Mouse (Mus musculus): ENCODE results near the gene Gata5. TPM values are rescaled to one million over a fixed set of nuclear protein-coding genes. Genes with fewer than 3 reads are reported as not detected.

The Gata5 gene
- 0.04 TPM in 1 of 2 replicates, not detected in the other for polyA plus RNA-seq (2012; rRNA removed)

DNA sequence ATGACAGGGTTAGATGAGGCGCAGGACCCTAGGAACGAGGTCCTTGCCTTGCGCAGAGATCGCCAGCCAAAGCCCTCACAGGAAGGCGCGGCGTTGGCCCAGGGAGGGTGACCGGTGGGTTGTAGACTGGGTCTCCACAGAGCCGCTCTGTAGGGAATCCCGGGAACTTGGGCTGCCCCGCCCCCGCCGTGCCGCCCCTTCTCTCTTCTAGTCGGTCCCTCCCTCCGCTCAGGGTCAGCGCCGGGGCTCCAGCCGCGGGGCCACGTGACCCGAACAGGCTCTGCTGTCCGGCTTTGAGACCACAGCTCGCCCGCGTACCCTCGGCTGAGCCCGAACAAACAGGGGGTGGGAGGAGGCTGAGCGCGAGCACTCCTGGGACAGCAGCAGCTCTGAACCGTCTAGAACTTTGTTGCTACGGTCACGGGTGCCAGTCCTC, at the start of gene Gata5:
Gene Gata5, minus strand, starts transcription at position 149 of the 436 bp plus-strand sequence.
- no peak for DNase-seq (ENCODE audit: low read depth)
- TF ChIP-seq CTCF (IDR thresholded peaks at IDR 0.05; ENCODE audit: borderline replicate concordance, extremely low read depth, insufficient read depth, insufficient read length) (no peak), POLR2A (IDR thresholded peaks at IDR 0.05; ENCODE audit: borderline replicate concordance, extremely low read depth, insufficient read depth, insufficient read length, poor library complexity, severe bottlenecking) (no peak)

GRCm38 (mm10) chr2:180376730-180377129, 42.2 kb upstream of the Gata5 start:
- DNase-seq (ENCODE audit: low read depth) = no peak
- TF ChIP-seq POLR2A (IDR thresholded peaks at IDR 0.05; ENCODE audit: borderline replicate concordance, extremely low read depth, insufficient read depth, insufficient read length, poor library complexity, severe bottlenecking) (no peak), CTCF (IDR thresholded peaks at IDR 0.05; ENCODE audit: borderline replicate concordance, extremely low read depth, insufficient read depth, insufficient read length) (no peak)

GRCm38 (mm10) chr2:180373256-180373655, 38.8 kb upstream of the Gata5 start:
- DNase-seq (ENCODE audit: low read depth) = no peak
- TF ChIP-seq POLR2A (IDR thresholded peaks at IDR 0.05; ENCODE audit: borderline replicate concordance, extremely low read depth, insufficient read depth, insufficient read length, poor library complexity, severe bottlenecking) = no peak
- no peak for TF ChIP-seq CTCF (IDR thresholded peaks at IDR 0.05; ENCODE audit: borderline replicate concordance, extremely low read depth, insufficient read depth, insufficient read length)

GRCm38 (mm10) chr2:180368359-180368758, 33.9 kb upstream of the Gata5 start:
- TF ChIP-seq POLR2A (IDR thresholded peaks at IDR 0.05; ENCODE audit: borderline replicate concordance, extremely low read depth, insufficient read depth, insufficient read length, poor library complexity, severe bottlenecking) (no peak), CTCF (IDR thresholded peaks at IDR 0.05; ENCODE audit: borderline replicate concordance, extremely low read depth, insufficient read depth, insufficient read length) (no peak)
- DNase-seq (ENCODE audit: low read depth) = no peak

DNA sequence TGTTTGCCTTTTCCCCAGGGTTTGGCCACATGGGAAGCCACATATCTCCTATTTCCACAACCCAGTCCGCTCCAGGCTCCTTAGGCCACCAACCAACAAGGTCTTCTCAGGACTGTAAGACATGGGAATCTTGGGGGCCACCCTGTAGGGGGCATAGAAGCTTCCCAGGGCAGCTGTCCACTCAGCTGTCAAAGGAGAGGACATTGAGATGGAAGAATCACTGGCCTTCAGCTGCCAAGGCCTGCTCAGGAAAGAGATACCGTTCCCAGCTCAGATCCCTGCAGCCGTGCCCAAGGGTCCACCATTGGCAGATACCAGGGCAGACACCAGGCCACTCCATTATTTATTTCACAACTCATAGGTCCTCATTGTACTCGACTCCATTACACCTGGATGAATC, 32.9 kb upstream of the Gata5 start:
- no peak for DNase-seq (ENCODE audit: low read depth)

GRCm38 (mm10) chr2:180363434-180363720, 28.9 kb upstream of the Gata5 start:
- DNase-seq (ENCODE audit: low read depth) = no peak

More for the DNA sequence above, 32.9 kb upstream of the Gata5 start:
- TF ChIP-seq CTCF (IDR thresholded peaks at IDR 0.05; ENCODE audit: borderline replicate concordance, extremely low read depth, insufficient read depth, insufficient read length) (no peak), POLR2A (IDR thresholded peaks at IDR 0.05; ENCODE audit: borderline replicate concordance, extremely low read depth, insufficient read depth, insufficient read length, poor library complexity, severe bottlenecking) (no peak)

GRCm38 (mm10) chr2:180362585-180363433, 28.3 kb upstream of the Gata5 start:
- DNase-seq (ENCODE audit: low read depth) = no peak
- TF ChIP-seq POLR2A (IDR thresholded peaks at IDR 0.05; ENCODE audit: borderline replicate concordance, extremely low read depth, insufficient read depth, insufficient read length, poor library complexity, severe bottlenecking) = no peak
- no peak for TF ChIP-seq CTCF (IDR thresholded peaks at IDR 0.05; ENCODE audit: borderline replicate concordance, extremely low read depth, insufficient read depth, insufficient read length)

More at GRCm38 (mm10) chr2:180363434-180363720, 28.9 kb upstream of the Gata5 start:
- TF ChIP-seq CTCF (IDR thresholded peaks at IDR 0.05; ENCODE audit: borderline replicate concordance, extremely low read depth, insufficient read depth, insufficient read length) (no peak), POLR2A (IDR thresholded peaks at IDR 0.05; ENCODE audit: borderline replicate concordance, extremely low read depth, insufficient read depth, insufficient read length, poor library complexity, severe bottlenecking) (no peak)

- peak; percentile 42 for DNase-seq (ENCODE audit: low read depth)
- TF ChIP-seq POLR2A (IDR thresholded peaks at IDR 0.05; ENCODE audit: borderline replicate concordance, extremely low read depth, insufficient read depth, insufficient read length, poor library complexity, severe bottlenecking) (no peak), CTCF (IDR thresholded peaks at IDR 0.05; ENCODE audit: borderline replicate concordance, extremely low read depth, insufficient read depth, insufficient read length) (peak; percentile 44; the same call in 1 of the 2 replicates)
Observed at GRCm38 (mm10) chr2:180359062-180359461, 24.6 kb upstream of the Gata5 start.

DNA sequence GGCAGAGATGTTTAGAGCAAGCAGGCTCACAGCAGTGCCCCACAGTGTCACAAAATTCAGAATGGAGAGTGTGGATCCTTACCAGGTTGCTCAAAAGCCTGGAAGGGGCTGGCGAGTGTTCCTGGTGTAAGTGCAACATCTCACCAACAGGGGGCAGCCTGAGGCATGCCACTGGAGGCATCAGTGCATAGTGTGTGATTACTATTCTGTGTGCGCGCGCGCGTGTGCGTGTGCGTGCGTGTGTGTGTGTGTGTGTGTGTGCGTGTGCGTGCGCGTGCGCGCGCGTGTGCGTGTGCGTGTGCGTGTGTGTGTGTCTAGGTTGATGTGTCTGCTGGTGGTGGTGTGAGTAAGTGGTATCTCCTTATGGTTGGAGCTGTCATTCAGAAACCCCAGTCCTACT, 18.8 kb upstream of the Gata5 start:
- TF ChIP-seq POLR2A (IDR thresholded peaks at IDR 0.05; ENCODE audit: borderline replicate concordance, extremely low read depth, insufficient read depth, insufficient read length, poor library complexity, severe bottlenecking) = no peak
- peak; percentile 82 for TF ChIP-seq CTCF (IDR thresholded peaks at IDR 0.05; ENCODE audit: borderline replicate concordance, extremely low read depth, insufficient read depth, insufficient read length)
- peak; percentile 72 for DNase-seq (ENCODE audit: low read depth)

GRCm38 (mm10) chr2:180350700-180351099, 16.2 kb upstream of the Gata5 start:
- TF ChIP-seq CTCF (IDR thresholded peaks at IDR 0.05; ENCODE audit: borderline replicate concordance, extremely low read depth, insufficient read depth, insufficient read length) (peak; percentile 48; the same call in 1 of the 2 replicates), POLR2A (IDR thresholded peaks at IDR 0.05; ENCODE audit: borderline replicate concordance, extremely low read depth, insufficient read depth, insufficient read length, poor library complexity, severe bottlenecking) (no peak)
- peak; percentile 41 for DNase-seq (ENCODE audit: low read depth)

GRCm38 (mm10) chr2:180346820-180347497, 12.5 kb upstream of the Gata5 start:
- no peak for TF ChIP-seq POLR2A (IDR thresholded peaks at IDR 0.05; ENCODE audit: borderline replicate concordance, extremely low read depth, insufficient read depth, insufficient read length, poor library complexity, severe bottlenecking)
- peak; percentile 92 for TF ChIP-seq CTCF (IDR thresholded peaks at IDR 0.05; ENCODE audit: borderline replicate concordance, extremely low read depth, insufficient read depth, insufficient read length)
- DNase-seq (ENCODE audit: low read depth) = peak; percentile 91

All from brain, embryonic 14.5 days (tissue).